Mouse (Mus musculus): ENCODE measurements around the gene Gm21294. TPM values are rescaled to one million over a fixed set of nuclear protein-coding genes. Genes with fewer than 3 reads are reported as not detected.
"Not testable (repeated sequence)": the region's sequence is repeated elsewhere in the genome, so short reads cannot be mapped to it uniquely, and the experiment has no call there.

Gene Gm21294
- not detected in 2 replicates for total RNA-seq (2017)

DNA sequence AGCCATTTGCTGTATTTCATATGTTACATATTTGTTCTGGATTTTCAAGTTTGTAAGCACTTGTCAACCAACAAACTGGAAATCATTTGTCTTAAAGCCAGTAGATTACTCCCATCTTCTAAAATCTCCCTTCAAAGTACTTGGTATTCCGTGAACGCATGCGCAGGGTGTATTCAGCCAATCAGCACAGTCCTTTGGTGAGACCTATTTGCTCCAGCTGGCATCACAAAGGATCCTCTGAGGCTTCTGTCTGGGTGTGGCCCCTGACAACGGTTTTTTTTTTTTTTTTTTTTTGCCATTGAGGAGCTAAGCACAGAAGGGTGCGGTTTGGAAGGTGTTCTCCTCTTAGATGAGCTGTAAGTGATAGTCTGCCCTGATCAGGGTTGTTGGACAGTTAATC, at the start of gene Gm21294:
Gene Gm21294 (plus strand): TSS at position 301 of the 400 bp plus-strand sequence.
- ATAC-seq (replicated peaks; ENCODE audit: low read depth, poor library complexity, severe bottlenecking), result not testable (repeated sequence)

GRCm38 (mm10) chrY:89126246-89126645, 73.6 kb downstream of the Gm21294 start:
- ATAC-seq (replicated peaks; ENCODE audit: low read depth, poor library complexity, severe bottlenecking), result not testable (repeated sequence)

Data from common myeloid progenitor, adult 5-6 weeks (primary cell).